Mouse (Mus musculus): ENCODE measurements around the gene Rpl23a. TPM values are rescaled to one million over a fixed set of nuclear protein-coding genes. Genes with fewer than 3 reads are reported as not detected.
"Not testable (repeated sequence)": the region's sequence is repeated elsewhere in the genome, so short reads cannot be mapped to it uniquely, and the experiment has no call there.

The Rpl23a gene
- polyA plus RNA-seq, 1 experiment from 2014 or later: 1,007 TPM

DNA sequence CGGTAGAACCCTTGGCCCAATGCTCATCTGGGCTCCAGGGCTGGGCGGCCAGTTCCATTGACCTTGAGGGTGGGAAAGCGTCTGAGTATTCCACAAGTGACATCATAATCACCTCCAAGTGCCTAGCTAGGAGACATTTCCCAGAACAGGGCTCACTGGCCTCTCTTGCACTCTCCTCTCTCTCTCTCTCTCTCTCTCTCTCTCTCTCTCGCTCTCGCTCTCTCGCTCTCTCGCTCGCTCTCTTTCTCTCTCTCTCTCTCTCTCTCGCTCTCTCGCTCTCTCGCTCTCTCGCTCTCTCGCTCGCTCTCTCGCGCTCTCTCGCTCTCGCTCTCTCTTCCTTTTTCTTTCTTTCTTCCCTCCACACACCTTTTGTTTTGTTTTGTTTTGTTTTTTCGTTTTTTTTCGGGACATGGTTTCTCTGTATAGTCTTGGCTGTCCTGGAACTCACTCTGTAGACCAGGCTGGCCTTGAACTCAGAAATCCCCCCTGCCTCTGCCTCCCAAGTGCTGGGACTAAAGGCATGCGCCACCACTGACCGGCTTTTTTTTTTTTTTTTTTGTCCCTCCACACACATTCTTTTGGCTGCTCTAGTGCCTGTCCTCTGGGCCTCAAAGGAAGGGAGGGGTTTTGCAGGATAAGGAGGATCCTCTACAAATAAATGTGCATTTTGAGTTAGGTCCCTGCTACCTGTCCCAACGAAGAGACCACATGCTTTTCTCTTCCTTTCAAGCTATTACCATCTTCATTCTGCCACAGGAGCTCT is 11.9 kb upstream of the Rpl23a start:
- Histone ChIP-seq H3K27me3 (ENCODE audit: insufficient read depth, poor library complexity, severe bottlenecking) (0 out of 2 replicates have a peak, but pooled peaks cover 3% of the 10 kb centered on the region), H3K9me3 (no peaks in the 10 kb centered on the region), H3K27ac (peak overlapping the region; percentile 77), H3K4me3 (peak overlapping the region; percentile 57), H3K4me1 (replicated peaks) (peaks cover 20% of the 10 kb centered on the region), H3K36me3 (peaks cover 35% of the 10 kb centered on the region)
- 63% methylated on average over 23 of the region's 23 CpGs for WGBS
- no peak for DNase-seq (ENCODE audit: low spot score)

DNA sequence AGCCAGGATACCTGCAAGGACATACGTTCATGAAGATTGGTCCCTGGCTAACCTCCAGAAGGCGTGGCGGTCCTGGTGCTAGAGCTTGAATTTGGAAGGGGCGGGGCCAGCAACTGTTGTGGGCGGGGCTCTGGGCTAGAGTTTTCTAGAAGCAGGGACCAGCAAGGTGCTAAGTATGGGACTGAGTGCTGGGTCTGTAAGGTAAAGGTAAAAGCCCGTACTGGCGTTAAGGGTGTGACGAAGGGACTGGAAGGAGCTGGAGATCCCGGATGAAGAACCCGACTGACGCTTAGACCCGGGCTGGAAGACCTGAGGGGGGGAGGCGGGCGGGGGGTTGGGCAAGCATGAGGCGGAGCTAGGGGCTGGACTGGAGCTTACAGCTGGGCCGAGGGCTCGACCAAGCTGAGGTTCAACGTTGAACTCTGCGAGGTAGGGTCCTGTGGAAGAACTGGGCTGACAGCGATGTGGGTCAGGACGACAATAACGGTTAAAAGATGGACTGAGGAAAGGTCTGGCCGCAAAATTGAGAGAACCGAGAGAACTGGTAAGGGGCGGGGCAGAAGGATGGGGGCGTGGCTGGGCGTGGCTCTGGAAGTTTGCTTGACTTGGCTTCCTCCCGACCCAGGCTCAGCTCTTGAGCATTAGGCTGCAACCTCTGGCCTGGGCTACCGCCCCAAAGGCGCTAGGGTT is 11.2 kb upstream of the Rpl23a start:
- Histone ChIP-seq H3K9me3 (no peaks in the 10 kb centered on the region), H3K4me1 (replicated peaks) (peaks cover 27% of the 10 kb centered on the region), H3K36me3 (peaks cover 37% of the 10 kb centered on the region), H3K27me3 (ENCODE audit: insufficient read depth, poor library complexity, severe bottlenecking) (0 out of 2 replicates have a peak, but pooled peaks cover 3% of the 10 kb centered on the region), H3K27ac (peak overlapping the region; percentile 77), H3K4me3 (peak overlapping the region; percentile 57)
- WGBS: 2% methylated on average over 30 of the region's 30 CpGs
- DNase-seq (ENCODE audit: low spot score): peak; percentile 79

DNA sequence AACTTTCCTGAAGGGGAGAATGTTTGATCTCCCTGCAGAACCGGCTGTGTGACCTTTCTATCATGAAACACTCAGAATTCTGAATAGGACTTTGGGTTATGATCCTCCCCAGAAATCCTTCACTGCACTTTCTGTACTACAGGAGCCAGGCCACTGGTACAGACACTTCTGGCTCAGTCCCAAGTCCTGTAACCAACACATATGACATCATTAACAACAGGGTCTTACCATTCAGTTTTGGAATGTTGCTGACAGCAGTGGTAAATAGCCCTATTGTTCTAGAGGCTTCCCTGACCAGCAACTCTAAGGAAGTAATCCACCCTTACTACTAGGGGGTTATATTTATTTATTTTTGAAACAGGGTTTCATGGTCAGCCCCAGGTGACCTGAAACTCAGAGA is 9.7 kb upstream of the Rpl23a start, which contains the start of gene Proca1:
Proca1 (plus strand) TSS at position 280 of the 400 bp plus-strand sequence.
- peak within 1 kb of the TSS; percentile 57 for H3K4me3 ChIP-seq
- no peaks in the 10 kb centered on the region for H3K9me3 ChIP-seq
- H3K4me1 ChIP-seq (replicated peaks): peaks cover 42% of the 10 kb centered on the region
- no peak for DNase-seq (ENCODE audit: low spot score)
- 88% methylated on average over 1 of the region's 1 CpGs for WGBS
- H3K27ac ChIP-seq: no peak within 1 kb of the TSS
- H3K27me3 ChIP-seq (ENCODE audit: insufficient read depth, poor library complexity, severe bottlenecking): 0 out of 2 replicates have a peak, but pooled peaks cover 3% of the 10 kb centered on the region
- peaks cover 37% of the 10 kb centered on the region for H3K36me3 ChIP-seq

DNA sequence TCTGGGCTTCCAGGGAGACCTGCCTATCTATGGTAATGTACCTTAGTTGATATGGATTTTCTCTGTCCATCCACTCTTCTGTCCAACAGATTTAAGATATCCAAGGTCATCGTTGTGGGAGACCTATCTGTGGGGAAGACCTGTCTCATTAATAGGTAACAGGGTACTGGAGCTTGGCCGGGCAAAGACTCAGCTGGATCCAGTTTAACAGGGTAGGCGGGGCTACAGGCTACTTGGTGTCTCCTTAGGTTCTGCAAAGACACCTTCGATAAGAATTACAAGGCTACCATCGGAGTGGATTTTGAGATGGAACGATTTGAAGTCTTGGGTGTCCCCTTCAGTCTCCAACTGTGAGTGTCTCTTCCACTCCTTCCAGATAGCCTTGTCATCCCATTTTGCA is 6.7 kb upstream of the Rpl23a start:
- Histone ChIP-seq H3K36me3 (peaks cover 37% of the 10 kb centered on the region), H3K4me3 (peak overlapping the region; percentile 73), H3K27ac (peak overlapping the region; percentile 98), H3K27me3 (ENCODE audit: insufficient read depth, poor library complexity, severe bottlenecking) (0 out of 2 replicates have a peak, but pooled peaks cover 3% of the 10 kb centered on the region), H3K9me3 (no peaks in the 10 kb centered on the region), H3K4me1 (replicated peaks) (peaks cover 40% of the 10 kb centered on the region)
- WGBS: 66% methylated on average over 6 of the region's 6 CpGs
- DNase-seq (ENCODE audit: low spot score): no peak

DNA sequence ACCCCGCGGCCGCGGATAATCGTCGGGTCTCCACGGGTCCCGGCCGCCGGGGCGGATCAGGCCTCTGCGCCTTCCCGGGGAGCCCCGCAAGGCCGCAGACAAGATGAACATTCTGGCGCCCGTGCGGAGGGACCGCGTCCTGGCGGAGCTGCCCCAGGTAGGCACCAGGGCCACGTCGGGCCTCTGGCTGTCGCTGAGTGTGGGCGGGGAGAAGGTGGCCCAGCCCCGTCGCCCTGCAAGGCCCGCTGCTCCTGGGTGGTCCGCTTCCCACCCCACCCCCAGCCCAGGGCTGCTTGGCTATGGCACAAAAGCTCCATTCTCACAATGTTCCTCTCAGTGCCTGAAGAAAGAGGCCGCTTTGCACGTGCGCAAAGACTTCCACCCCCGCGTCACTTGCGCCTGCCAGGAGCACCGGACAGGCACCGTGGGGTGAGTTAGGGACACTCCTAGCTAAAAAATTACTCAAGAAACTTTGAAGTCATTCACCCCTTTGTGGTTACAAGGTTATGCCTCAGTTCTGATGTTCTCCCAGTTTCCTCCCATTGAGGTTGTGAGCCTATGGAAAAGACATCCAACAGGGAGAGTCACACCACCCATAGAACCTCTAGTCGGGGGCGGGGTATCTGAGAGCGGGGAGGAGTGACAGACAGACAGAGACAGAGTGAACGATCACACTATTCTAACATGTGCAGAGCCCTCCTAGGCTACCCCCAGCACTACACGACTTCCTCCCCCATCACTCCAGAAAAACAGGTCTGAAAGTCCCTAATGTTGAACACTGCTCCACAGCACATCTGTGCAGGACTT is 6.1 kb upstream of the Rpl23a start:
- DNase-seq (ENCODE audit: low spot score): peak; percentile 94
- H3K27ac ChIP-seq: peak overlapping the region; percentile 98
- H3K27me3 ChIP-seq (ENCODE audit: insufficient read depth, poor library complexity, severe bottlenecking): 0 out of 2 replicates have a peak, but pooled peaks cover 3% of the 10 kb centered on the region
- peaks cover 37% of the 10 kb centered on the region for H3K36me3 ChIP-seq
- WGBS: under 1% methylated on average over 42 of the region's 42 CpGs
- no peaks in the 10 kb centered on the region for H3K9me3 ChIP-seq
- peak overlapping the region; percentile 73 for H3K4me3 ChIP-seq
- peaks cover 34% of the 10 kb centered on the region for H3K4me1 ChIP-seq (replicated peaks)

DNA sequence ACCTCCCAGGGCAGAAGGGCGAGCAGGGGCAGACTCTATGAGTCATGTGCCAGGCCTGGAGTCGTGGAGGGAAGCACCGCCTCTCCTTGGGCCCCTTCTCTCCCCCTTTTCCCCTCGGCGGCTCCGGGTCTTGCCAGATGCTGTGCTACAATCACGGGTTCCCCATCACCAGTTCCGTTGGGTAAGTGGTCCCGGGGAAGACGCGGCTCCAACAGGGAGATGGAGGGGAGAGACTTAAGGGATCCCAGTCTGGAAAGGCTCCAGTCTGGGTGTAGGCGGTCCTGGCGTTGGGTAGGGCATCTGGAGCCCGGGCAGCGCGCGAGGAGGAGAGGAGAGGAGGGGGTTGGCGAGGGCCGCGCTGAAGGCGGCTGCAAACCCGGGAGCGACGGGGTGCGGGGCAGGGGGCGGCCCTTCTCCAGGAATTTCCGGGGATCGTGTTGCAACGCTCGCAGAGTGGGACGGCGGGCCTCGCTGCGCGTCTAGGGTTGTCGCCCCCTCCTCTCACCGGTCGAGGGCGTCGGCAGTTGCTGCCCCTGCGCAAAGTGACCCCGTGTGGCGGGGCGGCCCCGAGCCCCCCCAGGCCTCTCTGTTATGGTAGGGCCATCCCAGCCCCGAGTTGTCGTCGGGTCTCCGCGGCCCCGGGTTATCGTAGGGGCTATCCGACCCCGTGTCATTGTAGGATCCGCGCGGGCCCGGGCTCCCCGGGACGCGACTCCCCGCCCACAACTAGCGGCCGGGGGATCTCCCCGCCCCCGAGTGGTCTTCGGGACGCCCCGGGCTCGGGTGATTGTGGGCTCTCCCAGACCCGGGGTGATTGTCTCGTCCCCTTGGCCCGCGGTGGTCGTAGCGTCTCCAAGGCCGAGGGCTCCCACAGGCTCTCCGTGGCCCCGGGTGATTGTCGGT is 5.2 kb upstream of the Rpl23a start, which contains the start of gene Rab34:
Rab34 (plus strand) TSS at position 100 of the 903 bp plus-strand sequence.
- Histone ChIP-seq H3K27me3 (ENCODE audit: insufficient read depth, poor library complexity, severe bottlenecking) (0 out of 2 replicates have a peak, but pooled peaks cover 3% of the 10 kb centered on the region), H3K4me1 (replicated peaks) (peaks cover 37% of the 10 kb centered on the region), H3K27ac (peak within 1 kb of the TSS; percentile 98), H3K4me3 (peak within 1 kb of the TSS; percentile 73), H3K36me3 (peaks cover 34% of the 10 kb centered on the region), H3K9me3 (no peaks in the 10 kb centered on the region)
- DNase-seq (ENCODE audit: low spot score): peak; percentile 88
- under 1% methylated on average over 80 of the region's 80 CpGs for WGBS

DNA sequence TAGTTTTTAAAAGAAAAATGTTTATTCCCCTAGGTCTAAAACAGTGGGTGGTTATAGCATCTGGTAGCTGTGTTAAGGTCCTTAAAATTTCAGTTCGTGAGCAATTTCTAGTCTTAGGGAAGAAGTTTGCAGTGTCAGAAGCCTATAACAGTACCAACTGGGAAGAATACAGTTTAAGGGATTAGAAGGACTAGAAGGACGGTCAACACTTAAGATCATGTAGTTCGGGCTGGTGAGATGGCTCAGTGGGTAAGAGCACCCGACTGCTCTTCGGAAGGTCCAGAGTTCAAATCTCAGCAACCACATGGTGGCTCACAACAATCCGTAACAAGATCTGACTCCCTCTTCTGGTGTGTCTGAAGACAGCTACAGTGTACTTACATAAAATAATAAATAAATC is 1.3 kb upstream of the Rpl23a start:
- not testable (repeated sequence) for H3K4me3 ChIP-seq; DNase-seq (ENCODE audit: low spot score); H3K27me3 ChIP-seq (ENCODE audit: insufficient read depth, poor library complexity, severe bottlenecking); H3K9me3 ChIP-seq; H3K27ac ChIP-seq
- Histone ChIP-seq H3K36me3 (peaks cover 29% of the 10 kb centered on the region), H3K4me1 (replicated peaks) (peaks cover 55% of the 10 kb centered on the region)
- WGBS: 95% methylated on average over 6 of the region's 6 CpGs

DNA sequence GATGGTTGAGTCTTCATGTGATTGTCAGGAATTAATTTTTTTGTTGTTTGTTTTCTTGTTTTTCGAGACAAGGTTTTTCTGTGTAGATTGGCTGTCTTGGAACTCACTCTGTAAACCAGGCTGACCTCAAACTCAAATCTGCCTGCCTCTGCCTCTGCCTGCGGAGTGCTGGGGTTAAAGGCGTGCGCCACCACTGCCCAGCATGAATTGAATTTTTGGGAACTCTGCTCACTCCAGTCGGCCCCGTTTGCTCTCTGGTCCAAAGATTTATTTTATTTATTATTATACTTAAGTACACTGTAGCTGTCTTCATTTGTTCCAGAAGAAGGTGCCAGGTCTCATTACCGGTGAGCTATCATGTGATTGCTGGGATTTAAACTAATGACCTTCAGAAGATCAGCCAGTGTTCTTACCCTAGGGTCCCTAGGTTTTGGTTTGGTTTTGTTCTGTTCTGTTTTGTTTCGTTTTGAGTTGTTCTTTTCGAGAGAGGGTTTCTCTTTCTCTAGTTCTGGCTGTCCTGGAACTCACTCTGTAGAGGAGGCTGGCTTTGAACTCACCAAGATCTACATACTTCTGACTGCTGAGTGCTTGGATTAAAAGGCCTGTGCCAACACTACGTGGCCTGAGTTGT is 615 bp upstream of the Rpl23a start:
- Histone ChIP-seq H3K4me3 (peak overlapping the region; percentile 95), H3K27ac (peak overlapping the region; percentile 99), H3K4me1 (replicated peaks) (peaks cover 55% of the 10 kb centered on the region), H3K9me3 (no peaks in the 10 kb centered on the region), H3K36me3 (peaks cover 34% of the 10 kb centered on the region), H3K27me3 (ENCODE audit: insufficient read depth, poor library complexity, severe bottlenecking) (no peaks in the 10 kb centered on the region)
- WGBS: 54% methylated on average over 10 of the region's 10 CpGs
- DNase-seq (ENCODE audit: low spot score): no peak

DNA sequence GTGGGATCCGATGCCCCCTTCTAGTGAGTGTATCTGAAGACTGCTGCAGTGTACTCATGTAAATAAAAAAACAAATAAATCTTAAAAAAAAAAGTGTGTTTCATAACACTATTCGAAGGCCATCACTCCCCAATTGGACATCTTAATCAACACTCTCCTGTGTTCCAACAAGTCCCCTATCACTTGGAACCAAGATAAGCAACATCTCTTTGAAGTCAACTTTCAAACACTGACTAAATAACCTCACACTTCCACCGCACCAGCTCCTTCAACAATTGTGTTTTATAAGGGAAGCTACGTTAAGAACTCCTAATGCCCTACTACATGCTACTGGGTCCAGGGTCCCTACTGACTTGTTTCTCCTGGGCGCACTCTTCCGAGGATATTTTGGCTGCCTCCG is 934 bp downstream of the Rpl23a start:
- Histone ChIP-seq H3K27ac (peak overlapping the region; percentile 99), H3K9me3 (no peaks in the 10 kb centered on the region), H3K4me1 (replicated peaks) (peaks cover 57% of the 10 kb centered on the region), H3K4me3 (peak overlapping the region; percentile 95), H3K36me3 (peaks cover 42% of the 10 kb centered on the region), H3K27me3 (ENCODE audit: insufficient read depth, poor library complexity, severe bottlenecking) (no peaks in the 10 kb centered on the region)
- 14% methylated on average over 7 of the region's 7 CpGs for WGBS
- no peak for DNase-seq (ENCODE audit: low spot score)

DNA sequence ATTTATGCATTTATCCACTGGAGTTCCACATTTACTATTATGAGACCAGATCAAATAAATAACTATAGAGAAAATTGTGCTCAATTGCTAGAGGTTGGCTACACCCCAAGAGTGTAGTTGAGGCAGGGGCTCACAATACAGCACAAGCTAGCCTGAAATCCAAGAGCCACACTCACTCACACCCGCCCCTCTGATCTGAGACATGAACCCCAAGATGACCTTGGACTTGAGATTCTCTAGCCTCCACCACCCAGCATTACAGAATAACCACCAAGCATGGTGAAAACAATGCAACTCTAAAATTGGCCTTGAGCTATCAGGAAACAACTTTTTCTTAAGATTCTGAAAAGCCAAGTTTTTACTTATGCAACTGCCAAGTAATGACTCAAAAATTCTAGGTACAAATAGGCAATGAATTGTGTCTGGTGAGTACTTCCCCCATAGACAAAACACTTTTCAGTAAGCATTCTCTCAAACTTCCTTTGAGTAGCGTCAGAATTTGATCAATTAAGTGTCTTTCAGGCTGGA is 1.5 kb downstream of the Rpl23a start:
- Histone ChIP-seq H3K4me3 (peak overlapping the region; percentile 95), H3K9me3 (no peaks in the 10 kb centered on the region), H3K27ac (peak overlapping the region; percentile 99; the same call in 1 of the 2 replicates), H3K36me3 (peaks cover 42% of the 10 kb centered on the region), H3K4me1 (replicated peaks) (peaks cover 62% of the 10 kb centered on the region), H3K27me3 (ENCODE audit: insufficient read depth, poor library complexity, severe bottlenecking) (no peaks in the 10 kb centered on the region)
- DNase-seq (ENCODE audit: low spot score): no peak
- WGBS: 55% methylated on average over 2 of the region's 2 CpGs

DNA sequence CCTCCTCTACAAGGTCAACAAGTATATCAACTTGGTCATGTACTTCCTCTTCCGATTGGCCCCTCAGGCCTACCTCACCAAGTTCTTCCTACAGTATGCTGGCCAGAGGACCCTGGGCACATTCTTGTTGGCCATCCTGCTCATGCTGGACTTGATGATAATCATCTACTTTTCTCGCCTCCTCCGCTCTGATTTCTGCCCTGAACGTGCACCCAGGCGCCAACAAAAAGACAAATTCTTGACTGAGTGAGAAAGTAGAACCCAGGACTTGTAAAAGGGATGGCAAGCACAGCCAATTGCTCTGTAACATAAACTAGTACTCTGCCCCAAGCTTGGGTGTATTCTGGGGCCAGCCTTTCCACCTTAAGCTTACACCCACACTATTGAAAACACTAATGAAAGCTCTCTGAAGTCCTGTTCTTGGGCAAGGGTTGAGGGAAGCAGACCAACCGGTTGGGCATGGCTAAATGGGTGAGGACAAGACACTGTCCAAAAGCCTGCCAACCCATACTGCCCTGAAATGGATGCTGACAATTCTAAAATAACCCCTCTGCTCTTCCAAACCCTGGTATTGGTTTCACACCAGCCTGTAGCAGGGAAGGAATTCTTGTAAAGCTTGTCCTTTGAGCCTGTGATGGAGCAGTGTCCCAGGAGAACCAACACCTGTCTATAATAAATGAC is 3.2 kb downstream of the Rpl23a start:
- Histone ChIP-seq H3K9me3 (no peaks in the 10 kb centered on the region), H3K4me3 (peak overlapping the region; percentile 32), H3K4me1 (replicated peaks) (peaks cover 70% of the 10 kb centered on the region), H3K27me3 (ENCODE audit: insufficient read depth, poor library complexity, severe bottlenecking) (no peaks in the 10 kb centered on the region), H3K36me3 (peaks cover 42% of the 10 kb centered on the region), H3K27ac (no peak overlapping the region)
- no peak for DNase-seq (ENCODE audit: low spot score)
- WGBS: 79% methylated on average over 6 of the region's 6 CpGs

All from hindbrain, embryonic 10.5 days (tissue).